Mouse (Mus musculus): ENCODE measurements at regions not wholly inside any gene's neighbourhood (a gene's known extent, or its start where the extent isn't known, plus 50 kb on each side); places are given as distances from the start of the nearest gene placed in this dataset.

GRCm38 (mm10) chr12:57809961-57810360, 246.0 kb downstream of the Ttc6 start:
- no peak for DNase-seq (ENCODE audit: low read depth, low spot score)

DNA sequence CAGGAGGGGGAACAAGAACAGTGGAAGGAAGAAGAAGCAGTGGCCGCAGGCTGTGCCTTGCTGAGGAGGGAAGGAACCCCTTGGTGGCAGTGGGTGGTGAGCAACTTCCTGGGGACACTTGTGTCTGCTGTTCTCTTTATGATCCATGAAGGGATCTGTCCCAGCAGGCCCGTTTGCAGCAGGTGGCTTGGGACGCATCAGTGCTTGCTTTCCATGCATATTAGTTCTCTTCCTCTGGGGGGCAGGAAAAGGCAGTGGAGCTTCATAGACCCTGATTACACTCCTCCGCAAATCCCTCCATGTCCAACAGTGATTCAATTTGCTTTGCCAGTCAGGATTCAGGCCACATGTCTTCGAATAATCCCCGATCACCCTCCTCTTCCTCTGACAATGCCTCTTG, 259.9 kb downstream of the Ttc6 start:
- no peak for DNase-seq (ENCODE audit: low read depth, low spot score)

GRCm38 (mm10) chr12:57825754-57826153, 261.8 kb downstream of the Ttc6 start:
- peak; percentile 77 for DNase-seq (ENCODE audit: low read depth, low spot score)

GRCm38 (mm10) chr12:57842813-57843212, 278.9 kb downstream of the Ttc6 start:
- no peak for DNase-seq (ENCODE audit: low read depth, low spot score)

- no peak for DNase-seq (ENCODE audit: low read depth, low spot score)
These were observed 307.1 kb downstream of the Ttc6 start for GRCm38 (mm10) chr12:57871028-57871427.

DNA sequence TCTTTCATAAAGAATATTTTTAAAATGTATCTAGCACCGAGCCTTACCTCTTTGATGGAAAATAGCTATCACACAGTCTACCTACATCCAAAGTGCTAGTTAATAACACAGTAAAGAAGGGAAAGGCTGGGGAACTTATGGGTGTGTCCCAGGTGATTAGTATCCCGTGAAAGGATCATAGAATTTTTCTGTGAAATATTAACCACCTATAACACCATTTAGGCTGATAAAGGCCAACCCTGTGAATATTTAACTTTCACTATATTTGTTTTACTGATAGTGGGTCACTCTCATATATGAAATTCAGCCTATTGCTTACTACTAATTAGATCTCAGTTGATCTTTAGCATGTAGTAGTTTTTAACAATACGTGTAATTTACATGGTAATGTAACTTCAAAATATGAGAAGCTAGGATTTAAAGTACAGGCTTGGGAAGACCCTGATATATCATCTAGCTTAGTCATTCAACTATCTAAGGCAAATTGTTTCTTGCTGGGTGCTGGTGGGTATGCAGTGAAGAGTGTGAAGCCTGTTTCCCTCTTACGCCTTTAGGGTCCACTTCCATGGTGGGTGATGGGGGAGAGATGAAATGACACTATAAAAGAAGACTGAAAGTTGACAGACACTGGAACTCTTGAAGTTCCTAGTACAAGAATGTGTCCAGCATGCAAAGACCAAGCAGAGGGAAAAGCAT, 320.6 kb upstream of the Sstr1 start:
- no peak for DNase-seq (ENCODE audit: low read depth, low spot score)

GRCm38 (mm10) chr12:57891556-57891955, 320.0 kb upstream of the Sstr1 start:
- no peak for DNase-seq (ENCODE audit: low read depth, low spot score)

DNA sequence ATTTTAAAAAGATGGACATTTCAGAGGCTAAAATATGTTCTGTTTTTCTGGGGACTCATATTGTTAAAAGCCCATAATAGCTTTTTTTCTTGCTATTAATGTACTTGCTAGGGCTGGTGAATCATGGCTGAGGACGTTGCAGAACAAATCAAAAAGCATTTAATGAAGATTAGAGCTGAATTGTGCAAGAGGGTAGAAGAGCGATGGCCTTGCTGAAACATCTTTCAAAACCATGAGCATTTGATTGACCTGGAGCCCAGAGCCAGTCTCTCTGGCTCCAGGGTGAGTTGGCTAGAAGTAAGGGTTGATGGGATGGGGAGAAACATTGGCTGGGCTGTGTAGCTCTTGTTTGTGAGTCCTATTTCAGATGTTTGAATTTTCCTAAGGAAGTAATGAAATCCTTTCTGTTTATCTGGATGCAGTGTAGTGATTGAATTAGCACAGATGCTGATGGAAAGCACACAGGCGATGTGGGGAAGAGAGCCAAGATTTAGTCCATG, 313.8 kb upstream of the Sstr1 start:
- no peak for DNase-seq (ENCODE audit: low read depth, low spot score)

GRCm38 (mm10) chr12:57904658-57905057, 306.9 kb upstream of the Sstr1 start:
- DNase-seq (ENCODE audit: low read depth, low spot score): no peak

DNA sequence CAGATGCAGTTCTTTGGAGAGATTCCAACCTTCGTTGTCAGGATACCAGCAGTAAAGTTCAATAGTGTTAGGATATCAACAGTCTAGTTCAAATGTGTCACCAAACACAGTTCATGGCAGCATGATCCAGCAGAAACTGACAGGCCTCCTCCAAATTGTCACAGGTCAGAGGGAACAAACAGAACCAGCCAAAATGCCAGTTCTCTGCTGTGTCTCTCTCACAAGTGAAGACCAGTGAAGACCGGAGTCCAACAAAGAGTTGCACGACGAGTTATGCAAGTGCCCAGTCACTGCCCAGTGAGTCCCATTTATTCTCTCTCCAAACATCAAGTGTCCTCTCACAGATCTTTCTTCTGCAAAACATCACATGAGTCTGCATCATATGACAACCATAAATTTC, 293.4 kb upstream of the Sstr1 start:
- DNase-seq (ENCODE audit: low read depth, low spot score): no peak

GRCm38 (mm10) chr12:57922031-57922430, 289.5 kb upstream of the Sstr1 start:
- no peak for DNase-seq (ENCODE audit: low read depth, low spot score)

- DNase-seq (ENCODE audit: low read depth, low spot score): no peak
These were observed 287.1 kb upstream of the Sstr1 start for GRCm38 (mm10) chr12:57924422-57924821.

- no peak for DNase-seq (ENCODE audit: low read depth, low spot score)
These were observed 284.7 kb upstream of the Sstr1 start for GRCm38 (mm10) chr12:57926886-57927285.

- DNase-seq (ENCODE audit: low read depth, low spot score): no peak
These were observed 283.5 kb upstream of the Sstr1 start for GRCm38 (mm10) chr12:57928030-57928429.

GRCm38 (mm10) chr12:57931856-57932255, 279.7 kb upstream of the Sstr1 start:
- no peak for DNase-seq (ENCODE audit: low read depth, low spot score)

DNA sequence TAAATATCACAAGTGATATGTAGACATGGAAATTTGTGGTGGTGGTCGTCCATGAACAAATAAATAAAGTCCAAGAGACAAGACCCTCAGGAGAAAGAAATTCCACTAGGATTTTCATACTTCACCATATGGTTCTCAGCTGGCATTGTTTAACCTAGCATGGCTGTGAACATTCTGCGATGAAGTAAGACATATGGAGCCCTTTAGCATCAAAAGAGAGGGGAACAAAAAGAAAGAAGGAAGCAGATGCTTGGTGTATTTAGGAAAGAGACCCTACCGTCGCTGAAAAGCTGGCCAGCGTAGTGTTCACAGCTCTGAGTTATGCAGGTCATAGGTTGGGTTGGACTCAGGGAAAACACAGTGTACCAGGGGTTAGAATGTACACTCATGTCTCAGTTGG, 261.7 kb upstream of the Sstr1 start:
- peak; percentile 34 for DNase-seq (ENCODE audit: low read depth, low spot score)

- DNase-seq (ENCODE audit: low read depth, low spot score): no peak
These were observed 253.0 kb upstream of the Sstr1 start for GRCm38 (mm10) chr12:57958527-57958926.

DNA sequence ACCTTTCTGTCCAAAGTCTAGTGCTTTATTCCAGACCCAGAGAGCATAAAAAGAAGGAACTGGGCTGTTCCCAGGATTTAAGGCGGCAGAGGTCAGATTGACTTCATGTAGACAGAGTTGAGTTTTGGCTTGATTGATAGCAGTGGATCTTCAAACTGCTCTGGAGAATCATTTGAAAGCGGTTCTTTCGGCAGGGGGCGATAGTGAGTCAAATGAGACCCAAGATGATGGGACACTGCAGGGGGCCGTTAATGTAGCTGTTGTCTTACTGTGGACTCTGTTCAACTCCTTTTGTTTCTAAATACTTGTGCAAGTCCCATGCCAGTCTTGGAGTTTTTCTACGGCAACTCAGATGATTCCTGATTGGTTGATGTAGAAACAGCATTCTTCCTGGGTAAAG, 251.4 kb upstream of the Sstr1 start:
- no peak for DNase-seq (ENCODE audit: low read depth, low spot score)

DNA sequence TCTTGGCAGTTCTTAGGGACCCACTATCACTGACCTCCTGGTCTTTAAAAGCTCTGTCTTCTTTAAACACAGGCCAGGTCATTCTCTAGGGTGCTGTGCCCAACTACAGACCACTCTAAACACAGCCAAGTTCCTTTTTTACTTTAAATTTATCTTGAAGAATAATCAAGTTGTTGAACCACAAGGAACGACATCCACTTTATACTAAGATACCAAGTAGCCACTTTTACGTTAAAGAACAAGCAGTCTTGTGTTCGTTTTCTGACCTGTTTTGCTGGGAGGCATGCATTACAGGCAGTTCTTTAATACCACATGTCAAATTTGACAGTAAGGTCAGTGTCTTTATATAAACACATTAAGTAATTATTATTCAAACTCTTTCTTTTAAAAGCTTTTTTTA, 242.4 kb upstream of the Sstr1 start:
- no peak for DNase-seq (ENCODE audit: low read depth, low spot score)

DNA sequence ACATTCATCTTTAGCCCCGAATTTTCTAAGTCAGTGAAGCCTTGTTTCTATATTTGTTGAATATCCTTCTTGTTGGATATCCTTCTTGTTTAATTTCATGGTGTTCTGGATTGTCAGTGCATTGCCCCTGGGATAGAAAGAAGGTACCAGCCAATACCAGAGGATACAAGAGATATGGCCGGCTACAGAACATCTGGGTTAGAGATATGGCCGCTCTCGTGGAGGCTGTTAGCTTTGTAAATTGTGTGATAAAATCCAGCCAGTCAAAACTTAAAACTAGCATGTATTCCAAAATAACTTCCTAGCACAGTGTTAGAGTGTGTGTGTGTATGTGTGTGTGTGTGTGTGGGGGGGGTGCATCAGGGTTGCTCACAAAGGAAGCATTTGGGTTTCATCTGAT, 241.4 kb upstream of the Sstr1 start:
- no peak for DNase-seq (ENCODE audit: low read depth, low spot score)

DNA sequence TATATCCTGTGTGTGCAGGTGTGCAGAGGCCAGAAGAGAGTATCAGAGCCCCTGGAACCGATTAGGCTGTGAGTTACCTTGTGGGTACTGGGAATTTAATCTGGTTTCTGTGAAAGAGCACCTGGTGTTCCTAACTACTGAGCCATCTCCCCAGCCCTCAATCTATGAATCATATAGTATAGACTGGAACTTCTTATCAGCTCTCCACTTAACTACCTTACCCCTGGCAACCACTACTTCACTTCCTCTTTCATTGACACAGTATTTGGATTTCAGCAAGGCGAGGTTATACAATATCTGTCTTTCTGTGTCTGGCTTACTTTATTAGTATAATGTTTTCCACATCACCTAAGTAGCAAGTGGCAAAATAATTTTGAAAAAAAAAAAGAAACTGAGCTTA, 239.1 kb upstream of the Sstr1 start:
- DNase-seq (ENCODE audit: low read depth, low spot score): no peak

Measured in forelimb bud, embryonic 11.5 days (tissue).